Mouse (Mus musculus): ENCODE measurements around the gene Eef1akmt2. TPM values are rescaled to one million over a fixed set of nuclear protein-coding genes. Genes with fewer than 3 reads are reported as not detected.
A peak's percentile ranks its signal among the peaks of the same experiment; 100 is the strongest.

Gene Eef1akmt2
- total RNA-seq (2021) = 1 to 10 TPM; 9.6 to 9.8 TPM

DNA sequence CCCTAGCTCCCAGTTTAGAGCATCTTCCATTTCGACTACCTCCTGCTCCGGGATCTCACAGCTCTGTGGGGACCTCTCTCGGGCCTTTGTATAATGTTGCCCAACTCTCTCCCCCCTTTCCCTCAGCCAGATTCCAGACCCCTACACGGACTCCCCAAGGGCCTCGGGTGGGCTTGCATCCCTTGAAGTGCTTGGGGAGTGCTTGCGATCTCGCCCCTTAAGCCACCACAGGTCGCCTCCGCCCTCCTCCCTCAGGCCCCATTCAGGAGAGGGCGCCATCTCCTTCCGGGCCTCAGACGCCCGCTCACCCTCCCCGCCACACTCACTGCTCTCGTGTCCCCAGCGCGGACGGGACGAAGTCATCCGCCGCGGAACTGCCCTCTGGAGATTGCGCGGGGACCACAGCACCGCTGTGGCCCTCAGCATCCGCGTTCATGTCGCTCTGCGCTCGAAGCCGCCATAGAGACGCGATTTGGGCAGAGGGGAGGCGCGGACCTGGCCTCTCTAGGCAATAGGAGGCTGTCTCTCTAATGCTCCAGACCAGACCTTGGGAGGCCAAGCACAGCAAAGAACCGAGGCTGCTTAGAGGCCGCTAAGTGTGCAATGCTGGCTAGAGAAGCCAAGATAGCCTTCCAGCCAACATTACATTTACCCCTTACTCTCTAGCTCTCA is at the start of gene Eef1akmt2:
Eef1akmt2 (minus strand) TSS at position 501 of the 672 bp plus-strand sequence.
- intact Hi-C loops (cut with DNase I) = loop anchor here (1.0 to 10.0 kb wide), 4 partner anchors 40 to 272 kb away; partner anchors contain the start of genes Ctbp2, Fam53b and Fgfr2
- DNase-seq (ENCODE audit: low spot score) = peak; percentile 64

DNA sequence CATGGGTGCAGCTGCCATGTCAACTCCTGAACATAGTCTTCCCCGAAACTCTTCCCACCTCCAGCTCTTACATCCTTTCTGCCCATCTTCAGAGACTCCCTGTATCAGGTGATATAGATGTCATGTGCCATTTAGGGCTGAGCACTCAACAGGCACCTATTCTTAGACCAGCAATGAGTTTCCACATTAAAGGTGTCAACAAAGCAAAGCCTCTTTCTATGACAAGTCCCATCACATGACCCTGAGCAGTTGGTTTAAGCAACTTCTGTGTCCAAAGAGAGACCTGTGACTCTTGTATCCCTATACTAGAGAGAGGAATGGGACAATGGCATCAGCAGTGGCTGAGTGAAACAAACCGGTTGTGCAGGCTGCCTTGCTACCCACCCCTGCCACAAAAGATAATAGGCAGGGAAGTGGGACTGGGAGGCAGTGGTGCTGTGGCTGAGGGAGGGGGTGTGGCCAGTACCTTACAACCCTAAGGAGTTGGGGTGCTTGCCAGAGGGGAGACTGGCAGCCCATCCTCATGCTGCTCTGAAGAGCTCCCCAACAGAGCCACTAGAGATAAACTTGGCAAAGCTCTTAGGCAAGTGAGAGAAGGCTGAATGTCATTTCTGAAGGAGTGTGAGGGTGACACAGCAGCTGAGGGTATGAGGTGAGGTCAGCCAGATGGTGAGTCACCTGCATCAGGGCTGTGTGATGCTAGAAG is 48.5 kb upstream of the Eef1akmt2 start:
- no peak for DNase-seq (ENCODE audit: low spot score)
- intact Hi-C loops (cut with DNase I) = no loop called here

DNA sequence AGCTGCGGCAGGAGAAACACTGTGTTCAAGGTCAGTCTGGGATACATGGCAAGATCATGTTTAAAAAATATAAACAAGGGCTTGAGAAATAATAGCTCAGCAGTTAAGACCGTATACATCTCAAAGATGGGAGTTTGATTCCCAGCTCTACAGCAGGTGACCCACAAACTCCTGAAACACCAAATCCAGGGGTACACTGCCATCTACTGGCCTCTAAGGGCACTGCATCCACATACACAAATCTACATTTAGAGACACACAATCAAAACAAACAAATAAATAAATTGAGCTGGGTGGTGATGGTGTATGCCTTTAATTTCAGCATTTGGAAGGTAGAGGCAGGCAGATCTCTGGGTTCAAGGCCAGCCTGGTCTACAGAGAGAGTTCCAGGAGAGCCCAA is 45.8 kb upstream of the Eef1akmt2 start:
- intact Hi-C loops (cut with DNase I) = loop anchor here (2.0 kb wide), 1 partner anchor 243 kb away; no protein-coding TSS in a partner anchor
- no peak for DNase-seq (ENCODE audit: low spot score)

DNA sequence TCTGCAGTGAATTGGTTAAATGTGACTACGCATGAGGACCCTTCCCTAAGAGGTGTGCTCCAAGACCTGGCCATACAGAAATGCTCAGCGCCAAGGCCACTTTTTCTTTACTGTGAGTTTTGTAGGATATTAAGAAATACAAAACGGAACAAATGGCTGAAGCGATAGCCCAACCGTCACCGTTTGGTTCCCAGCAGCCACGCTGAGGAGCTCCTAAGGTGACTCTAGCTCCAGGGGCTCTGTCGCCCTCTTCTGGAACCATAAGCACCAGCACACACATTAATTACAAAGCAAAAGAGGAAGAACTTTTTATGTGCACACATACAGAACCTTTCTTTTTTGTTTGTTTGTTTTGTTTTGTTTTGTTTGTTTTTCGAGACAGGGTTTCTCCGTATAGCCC is 44.8 kb upstream of the Eef1akmt2 start:
- no peak for DNase-seq (ENCODE audit: low spot score)
- intact Hi-C loops (cut with DNase I) = no loop called here

DNA sequence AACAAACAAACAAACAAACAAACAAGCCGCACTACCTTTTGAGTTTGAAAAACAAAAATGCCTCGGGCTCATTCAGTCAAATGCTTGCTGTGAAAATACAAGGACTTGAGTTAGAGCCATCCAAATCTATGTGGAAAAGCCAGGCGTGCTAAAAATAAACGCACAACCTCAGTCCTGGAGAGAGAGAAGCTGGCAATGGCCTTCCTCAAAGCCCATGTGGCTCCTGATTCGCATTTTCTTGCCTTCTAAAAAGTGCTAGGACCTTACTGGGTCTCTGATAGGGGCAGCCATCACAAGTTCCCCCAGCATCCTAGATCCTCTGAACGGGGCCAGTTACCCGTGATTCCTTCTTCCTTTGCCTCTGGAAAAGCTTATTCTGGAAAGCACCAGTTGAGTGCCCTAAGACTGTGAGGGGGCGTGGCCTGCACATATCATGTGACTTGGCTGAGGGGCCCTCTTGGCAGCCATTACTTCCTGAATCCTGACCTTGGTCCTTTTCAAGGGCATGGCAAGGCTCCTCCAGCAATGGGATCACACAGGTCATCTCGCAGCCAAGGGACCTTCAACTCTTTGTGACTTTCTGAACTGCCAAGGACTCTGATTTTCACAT is 43.8 kb upstream of the Eef1akmt2 start:
- intact Hi-C loops (cut with DNase I) = no loop called here
- no peak for DNase-seq (ENCODE audit: low spot score)

DNA sequence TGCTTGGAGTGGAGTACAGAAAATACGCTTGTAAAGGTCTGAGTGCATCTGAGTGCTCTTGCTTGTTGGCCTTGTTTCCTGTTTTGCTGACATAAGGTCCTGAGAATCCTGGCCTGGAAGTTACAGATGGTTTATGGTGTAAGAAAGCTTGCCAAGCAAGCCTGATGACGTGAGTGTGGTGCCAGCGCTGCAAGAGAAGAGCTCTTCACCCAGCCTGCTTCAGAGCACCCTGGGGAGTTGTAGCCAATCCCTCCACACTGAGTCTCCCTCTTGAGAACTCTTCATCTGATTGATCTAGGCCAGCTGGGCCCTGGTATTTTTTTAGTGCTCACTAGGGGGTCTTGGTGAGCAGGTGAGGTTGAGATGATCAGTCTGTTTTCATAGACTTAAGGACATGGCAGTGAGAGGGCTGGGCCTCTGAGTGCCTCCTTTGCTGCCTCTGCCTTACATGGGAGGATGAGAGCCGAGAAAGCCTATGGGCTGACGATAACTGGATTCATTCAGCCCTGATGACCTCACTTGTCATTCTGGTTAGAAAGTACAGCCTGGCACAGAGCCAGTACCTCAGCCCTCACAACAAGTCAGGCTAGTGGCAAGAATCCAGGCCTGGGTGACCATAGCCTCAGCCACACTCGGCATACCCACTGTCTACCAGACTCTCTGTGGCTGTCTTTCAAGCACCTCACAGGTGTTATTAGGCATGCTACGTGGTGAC is 42.5 kb upstream of the Eef1akmt2 start:
- no peak for DNase-seq (ENCODE audit: low spot score)
- intact Hi-C loops (cut with DNase I) = no loop called here

DNA sequence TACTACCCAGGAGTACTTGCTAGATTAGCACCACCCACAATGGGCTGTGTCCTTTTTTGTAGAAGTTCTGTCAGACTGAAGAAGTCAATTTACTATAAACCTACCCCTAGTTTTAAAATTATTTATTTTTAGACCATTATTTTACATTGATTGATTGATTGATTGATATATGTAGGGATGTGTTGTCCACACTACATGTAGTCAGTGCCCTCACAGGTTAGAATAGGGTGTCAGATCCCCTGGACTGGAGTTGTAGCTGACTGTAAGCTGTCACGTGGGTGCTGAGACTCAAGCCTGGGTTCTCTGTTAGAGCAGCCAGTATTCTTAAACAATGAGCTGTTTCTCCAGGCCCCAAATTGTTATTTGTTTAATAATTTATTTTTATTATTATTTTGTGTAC is 40.9 kb upstream of the Eef1akmt2 start:
- no peak for DNase-seq (ENCODE audit: low spot score)
- intact Hi-C loops (cut with DNase I) = no loop called here

DNA sequence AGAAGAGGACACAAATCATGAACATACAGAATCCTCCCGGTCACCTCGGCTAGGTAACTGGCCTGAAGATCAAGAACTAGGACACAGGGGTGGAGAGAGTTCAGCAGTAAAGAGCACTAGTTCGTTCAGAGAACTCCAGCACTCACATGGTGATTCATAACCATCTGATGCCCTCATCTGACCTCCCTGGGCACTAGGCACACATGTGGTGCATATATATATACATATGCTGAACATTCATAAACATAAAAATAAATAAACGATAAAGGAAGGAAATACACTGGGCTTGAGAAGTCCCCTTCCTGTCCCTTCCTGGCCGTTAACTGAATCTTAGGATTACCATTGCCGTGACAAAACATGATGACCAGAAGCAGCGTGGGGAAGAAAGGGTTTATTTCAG is 40.3 kb upstream of the Eef1akmt2 start:
- DNase-seq (ENCODE audit: low spot score) = no peak
- intact Hi-C loops (cut with DNase I) = no loop called here

DNA sequence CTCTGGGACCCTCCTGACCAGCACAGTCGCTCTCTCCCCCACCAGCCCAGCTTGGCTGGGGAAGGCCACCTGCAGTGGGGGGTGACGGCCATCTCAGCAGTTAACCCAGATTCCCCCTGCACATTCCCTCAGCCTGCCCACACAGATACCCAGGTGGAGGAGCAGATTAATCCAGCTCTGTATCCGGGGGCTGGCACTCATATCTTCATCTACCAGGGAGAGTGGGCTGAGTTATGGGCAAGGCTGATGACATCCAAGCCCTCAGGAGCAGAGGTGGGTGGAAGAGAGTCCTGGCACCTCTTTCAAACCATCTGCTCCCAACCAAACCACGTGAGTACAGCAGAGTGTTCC is 39.8 kb upstream of the Eef1akmt2 start:
- no peak for DNase-seq (ENCODE audit: low spot score)
- intact Hi-C loops (cut with DNase I) = no loop called here

DNA sequence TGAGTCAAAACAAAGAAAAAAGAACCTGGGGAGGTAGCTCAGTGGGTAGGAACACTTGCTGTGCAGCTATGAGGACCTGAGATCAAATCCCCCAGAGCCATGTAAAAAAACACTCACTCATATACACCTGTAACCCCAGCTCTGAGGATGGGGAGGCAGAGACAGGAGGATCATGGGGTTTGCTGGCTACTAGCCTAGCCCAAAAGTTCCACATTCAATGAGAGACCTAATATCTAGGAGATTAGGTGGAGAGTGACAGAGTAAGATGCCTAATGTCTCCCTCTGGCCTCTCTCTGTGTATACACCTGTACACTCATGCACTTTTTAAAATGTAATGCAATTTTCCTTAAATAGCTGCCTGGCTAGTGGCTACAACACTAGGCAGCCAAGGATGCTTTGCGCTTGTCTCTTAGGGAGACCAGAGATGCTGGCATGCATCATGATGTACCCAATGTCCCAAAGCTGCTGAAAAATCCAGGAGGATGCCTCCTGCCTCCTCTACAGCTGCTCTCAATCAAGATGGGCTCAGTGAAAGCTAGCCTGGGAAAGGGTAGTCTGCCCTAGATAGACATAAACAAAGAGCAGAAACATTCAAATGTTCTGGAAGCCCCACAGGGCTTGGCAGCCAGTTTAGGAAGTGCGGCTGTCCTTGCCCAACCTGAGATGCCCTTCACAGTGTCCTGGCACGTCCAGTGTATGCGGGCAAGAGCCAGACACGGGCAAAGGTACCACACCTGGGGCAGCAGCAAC is 39.3 kb upstream of the Eef1akmt2 start:
- no peak for DNase-seq (ENCODE audit: low spot score)
- intact Hi-C loops (cut with DNase I) = no loop called here

DNA sequence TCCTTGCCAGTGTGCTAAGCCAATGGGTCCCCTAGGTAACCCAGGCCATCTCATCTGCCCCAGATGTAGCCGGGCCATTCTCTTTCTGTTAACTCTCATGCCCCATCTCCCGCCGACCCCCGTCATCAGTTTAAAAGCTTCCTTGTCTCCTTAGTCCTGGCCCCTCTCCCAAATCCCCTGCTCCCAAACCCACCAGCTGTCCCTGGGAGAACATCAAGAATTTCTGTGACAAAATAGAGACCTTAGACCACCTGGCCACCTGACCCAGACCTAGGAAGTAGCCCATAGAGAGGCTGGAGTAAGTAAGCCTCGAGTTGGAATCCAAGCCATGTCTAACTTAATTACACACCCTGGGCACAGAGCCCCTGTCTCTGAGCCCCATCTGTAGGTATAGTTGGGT is 37.7 kb upstream of the Eef1akmt2 start:
- intact Hi-C loops (cut with DNase I) = no loop called here

DNA sequence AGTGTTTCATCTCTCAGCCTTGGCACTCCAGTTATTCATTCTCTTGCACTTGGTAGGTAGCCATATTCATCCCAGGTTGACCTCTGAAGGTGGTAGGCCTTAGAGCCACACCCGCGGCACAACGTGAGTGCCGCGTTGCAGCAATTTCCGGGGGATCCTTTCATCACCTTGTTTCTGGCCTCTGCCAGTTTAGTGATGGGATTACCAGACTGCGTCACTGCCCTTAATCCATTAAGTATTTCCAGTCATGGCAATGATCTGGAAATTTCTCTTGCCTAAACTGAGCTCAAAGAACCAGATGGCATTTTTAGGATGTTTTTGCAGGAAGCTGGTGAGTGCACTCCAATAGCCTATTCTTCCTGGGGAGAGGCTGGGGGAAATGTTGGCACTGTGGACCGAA is 37.2 kb upstream of the Eef1akmt2 start:
- DNase-seq (ENCODE audit: low spot score) = no peak
- intact Hi-C loops (cut with DNase I) = no loop called here

More for the DNA sequence above, 37.7 kb upstream of the Eef1akmt2 start:
- DNase-seq (ENCODE audit: low spot score) = no peak

DNA sequence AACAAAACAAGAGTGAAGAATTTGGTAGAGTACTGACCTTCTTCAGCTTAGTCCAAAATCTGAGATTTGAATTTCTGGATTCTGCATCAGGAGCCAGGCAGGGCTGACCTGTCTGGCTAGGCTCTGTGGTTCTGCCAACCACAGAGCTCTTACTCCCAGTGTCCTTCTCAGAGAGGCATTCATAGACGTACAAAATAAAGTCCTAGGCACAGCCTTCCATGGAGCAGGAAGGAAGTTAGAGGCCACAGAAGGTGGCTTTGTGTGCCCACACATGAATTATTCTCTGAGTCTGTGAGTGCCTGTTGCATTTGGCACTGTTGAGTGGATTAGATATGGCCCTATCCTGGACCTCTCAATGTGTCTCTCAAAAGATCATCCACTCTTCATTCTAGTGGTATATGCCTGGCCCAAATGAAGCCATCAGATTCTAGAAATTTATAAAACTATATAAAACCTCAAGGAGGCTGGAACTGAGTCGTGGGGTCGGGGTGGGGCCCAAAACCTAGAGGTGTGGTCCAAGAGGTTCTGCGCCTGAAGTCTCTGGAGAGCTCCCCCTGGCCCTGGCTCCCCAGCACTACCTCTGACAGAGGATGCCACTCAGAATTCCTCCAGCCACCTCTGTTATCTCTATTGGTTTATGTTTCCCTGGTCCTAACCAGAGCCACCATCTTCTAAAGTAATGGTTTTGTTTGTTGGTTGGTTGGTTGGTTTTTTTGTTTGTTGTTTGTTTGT is 36.2 kb upstream of the Eef1akmt2 start:
- intact Hi-C loops (cut with DNase I) = no loop called here
- DNase-seq (ENCODE audit: low spot score) = no peak

DNA sequence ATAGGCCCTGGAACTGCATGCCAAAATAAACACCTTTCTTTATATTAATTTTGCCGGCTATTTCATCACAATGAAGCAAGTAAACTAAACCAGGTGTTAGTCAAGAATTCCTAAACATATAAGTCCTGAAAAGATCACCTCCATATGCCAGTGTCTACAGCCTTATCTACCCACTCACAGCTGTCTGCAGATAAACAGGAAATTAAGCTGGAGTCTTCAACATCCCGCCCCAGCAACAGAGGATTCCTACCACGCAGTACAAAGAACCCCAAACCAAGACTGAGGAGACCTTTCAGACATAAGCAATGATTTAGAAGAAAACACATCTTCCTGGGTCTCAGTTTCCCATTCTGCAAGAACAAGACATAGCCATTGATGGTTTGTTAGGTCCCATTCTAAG is 35.6 kb upstream of the Eef1akmt2 start:
- intact Hi-C loops (cut with DNase I) = no loop called here
- no peak for DNase-seq (ENCODE audit: low spot score)

DNA sequence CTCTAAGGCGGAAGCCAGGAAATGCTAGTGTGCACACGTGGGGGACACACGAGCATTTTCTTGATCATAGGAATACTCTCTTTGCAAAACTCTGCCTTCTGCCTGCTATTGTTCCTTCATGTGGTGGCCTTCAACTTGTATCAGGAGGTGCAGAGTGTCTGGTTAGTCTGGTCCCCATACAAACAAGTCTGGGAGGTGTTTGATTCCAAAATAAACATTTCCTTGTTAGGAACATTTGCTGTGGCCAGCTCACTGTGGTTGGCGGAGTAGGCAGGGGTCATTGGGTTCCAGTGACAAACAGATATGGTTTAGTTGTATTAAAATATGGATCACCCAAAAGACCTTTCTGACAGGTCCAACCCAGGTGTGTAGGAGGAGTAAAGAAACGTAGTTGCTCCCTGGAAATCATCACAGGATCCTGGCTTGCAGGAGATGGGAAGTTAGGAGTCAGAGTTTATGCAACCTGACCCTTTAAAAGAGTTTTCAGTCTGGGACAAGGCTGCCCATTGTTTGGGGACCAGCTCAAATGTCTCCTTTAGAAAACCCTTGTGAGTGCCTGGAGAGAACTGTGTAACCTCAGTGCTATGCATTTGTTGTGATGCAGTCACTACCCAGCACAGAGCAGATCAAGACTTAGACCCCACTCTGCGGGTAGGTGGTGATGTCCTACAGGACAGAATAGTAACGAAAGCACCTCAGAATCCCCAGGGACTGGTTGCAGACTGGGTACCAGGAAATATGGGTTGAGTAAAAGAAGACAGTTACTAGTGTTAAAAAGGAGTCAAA is 34.7 kb upstream of the Eef1akmt2 start:
- DNase-seq (ENCODE audit: low spot score) = no peak
- intact Hi-C loops (cut with DNase I) = no loop called here

DNA sequence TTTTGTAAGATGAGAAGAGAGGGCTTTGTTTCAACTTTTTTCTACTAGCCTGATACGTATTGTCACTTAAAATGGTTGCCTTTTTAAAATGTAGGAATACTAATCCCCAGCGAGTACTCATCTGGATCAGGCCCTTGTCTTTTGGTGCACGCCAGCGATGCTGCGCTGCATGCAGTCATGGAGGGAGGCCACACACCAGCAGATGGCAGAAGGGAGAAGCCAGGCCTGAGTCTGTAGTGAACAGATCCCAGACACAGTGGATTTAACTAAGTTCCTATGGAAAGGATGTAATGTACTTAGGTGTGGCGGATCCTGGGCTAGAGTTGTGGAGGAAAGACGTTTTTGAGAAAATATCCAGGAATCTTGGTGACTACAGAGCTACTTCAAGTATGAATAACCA is 31.6 kb upstream of the Eef1akmt2 start:
- no peak for DNase-seq (ENCODE audit: low spot score)
- intact Hi-C loops (cut with DNase I) = no loop called here

DNA sequence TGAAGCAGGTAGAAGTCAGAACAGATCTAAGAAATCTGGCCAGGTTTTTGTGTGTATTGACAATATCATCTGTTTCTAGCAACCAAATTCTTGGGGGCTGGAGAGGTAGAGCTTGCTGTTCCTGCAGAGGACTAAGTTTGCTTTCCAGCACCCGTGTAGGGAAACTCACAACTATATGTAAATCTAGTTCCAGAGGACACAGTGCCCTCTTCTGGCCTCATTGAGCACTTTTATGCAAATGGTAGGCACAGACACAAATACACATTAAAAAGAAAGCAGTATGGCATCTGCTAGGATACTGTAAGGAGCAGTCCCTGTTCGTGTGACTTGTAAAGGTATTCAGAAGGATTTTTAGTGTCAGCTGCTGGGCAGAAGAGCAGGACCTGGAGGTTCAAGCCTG is 29.9 kb upstream of the Eef1akmt2 start:
- DNase-seq (ENCODE audit: low spot score) = no peak
- intact Hi-C loops (cut with DNase I) = no loop called here

DNA sequence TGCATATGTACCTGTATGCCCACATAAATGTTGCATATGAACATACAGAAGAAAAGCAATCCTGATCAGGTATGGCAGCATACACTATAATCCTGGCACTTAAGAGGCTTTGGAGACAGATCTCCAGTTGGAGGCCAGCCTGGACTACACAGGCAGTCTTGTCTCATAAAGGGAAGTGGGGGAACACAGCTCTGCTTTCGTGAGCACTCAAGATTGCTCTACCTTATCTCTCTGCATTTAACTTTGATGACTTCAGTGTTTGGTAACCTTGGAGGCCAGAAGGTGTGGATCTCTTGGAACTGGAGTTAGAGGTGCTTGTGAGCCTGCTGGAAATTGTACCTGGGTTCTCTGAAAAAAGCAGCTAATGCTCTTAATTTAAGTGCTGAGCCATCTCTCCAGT is 27.8 kb upstream of the Eef1akmt2 start:
- intact Hi-C loops (cut with DNase I) = no loop called here

More for the DNA sequence above, 27.8 kb upstream of the Eef1akmt2 start:
- DNase-seq (ENCODE audit: low spot score) = no peak

Data from heart, postnatal 25 days (tissue).